Mouse (Mus musculus): ENCODE results near the gene Peak1. TPM values are rescaled to one million over a fixed set of nuclear protein-coding genes. Genes with fewer than 3 reads are reported as not detected.

Peak1 gene
- total RNA-seq, 2 experiments from 2014 or later: 30.3 to 34.3 TPM

DNA sequence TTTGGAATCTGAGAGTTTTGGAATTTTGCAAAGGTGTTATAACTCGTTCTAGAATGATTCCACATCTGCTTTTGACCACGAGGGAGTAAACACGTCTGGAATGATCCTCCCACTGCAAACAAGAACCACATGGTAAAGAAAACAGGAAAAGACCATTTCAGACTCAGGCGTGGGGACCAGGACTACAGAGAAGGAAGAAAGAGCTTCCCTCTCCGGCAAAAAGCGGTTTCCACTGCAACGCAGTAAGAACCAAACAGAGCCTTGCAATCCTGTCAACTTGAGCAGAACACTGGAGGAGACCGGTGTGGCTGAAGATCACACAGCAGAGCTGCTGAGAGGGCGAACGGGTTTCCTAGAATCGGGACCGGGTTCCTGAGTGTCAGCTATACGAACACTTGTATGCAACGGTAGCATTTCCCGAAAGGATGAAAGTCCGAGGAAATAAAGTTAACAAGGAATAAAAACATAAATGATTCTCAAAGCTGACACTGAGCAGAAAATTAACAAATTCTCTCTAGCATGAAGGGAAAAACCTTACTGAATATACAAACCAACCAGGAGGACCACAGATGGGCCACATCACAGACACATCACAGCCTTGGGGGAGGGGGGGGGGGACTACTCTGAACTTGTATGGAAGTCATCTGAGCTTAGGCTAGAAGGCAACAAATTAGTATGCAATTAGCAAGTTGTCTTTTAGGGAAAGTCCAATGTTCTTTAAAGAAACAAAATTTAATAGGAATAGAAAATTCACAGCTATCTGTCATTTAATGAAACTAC, 93.1 kb downstream of the Peak1 start:
- no peak for DNase-seq (ENCODE audit: low spot score in 2 of 2)

DNA sequence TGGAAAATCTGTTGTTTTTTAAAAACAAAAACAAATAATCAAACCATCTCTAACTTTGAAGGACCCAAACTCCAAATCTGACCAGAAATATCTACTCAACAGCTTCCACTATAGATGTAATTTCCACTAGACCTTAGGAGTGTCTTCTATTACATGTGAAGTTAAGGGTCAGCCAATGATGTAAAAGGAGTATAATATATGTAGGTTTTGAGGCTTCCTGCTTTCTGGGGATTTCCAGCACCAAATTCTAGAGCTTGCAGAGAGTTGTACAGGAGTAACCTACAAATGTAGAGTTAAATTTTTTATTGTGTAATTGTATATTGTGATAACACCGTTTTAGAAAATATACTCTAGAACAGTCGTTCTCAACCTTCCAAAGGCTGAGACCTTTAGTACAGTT, 96.6 kb downstream of the Peak1 start:
- DNase-seq (ENCODE audit: low spot score in 2 of 2): no peak

DNA sequence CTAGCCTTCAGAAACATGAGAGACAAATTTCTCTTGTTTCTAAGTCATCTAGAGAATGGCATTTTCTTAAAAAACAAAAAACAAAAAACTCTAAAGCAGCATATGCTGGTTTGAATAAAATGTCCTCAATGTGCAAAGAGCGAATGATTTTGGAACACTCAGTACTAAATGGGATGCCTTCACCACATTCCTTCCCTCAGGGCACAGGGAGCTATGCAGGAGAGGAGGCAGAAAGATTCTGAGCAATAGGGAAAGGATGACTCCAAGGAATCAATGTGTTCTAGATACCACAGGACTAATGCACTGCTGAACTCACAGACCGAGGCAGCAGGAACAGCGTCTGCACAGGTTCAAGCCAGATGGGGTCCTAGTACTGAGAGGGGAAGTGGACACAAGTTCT, 103.5 kb downstream of the Peak1 start:
- no peak for DNase-seq (ENCODE audit: low spot score in 2 of 2)

DNA sequence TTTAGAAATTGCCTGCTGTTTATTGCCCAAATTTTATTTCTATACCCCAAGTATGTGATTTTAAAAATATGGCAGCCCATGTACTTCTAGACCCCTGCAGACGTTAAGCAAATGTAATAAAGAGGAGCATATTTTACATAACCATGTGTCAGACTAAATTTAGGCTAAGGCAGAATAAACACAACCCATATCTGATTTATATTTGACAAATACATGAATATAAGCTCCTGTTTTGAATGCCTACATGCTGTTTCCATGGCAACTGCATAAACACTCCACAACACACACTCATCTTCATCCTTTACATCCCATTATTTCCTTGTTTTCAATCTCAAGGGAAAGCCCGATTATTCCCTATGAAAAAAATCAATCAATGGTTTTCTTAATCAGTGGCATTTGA, 108.8 kb downstream of the Peak1 start:
- no peak for DNase-seq (ENCODE audit: low spot score in 2 of 2)

DNA sequence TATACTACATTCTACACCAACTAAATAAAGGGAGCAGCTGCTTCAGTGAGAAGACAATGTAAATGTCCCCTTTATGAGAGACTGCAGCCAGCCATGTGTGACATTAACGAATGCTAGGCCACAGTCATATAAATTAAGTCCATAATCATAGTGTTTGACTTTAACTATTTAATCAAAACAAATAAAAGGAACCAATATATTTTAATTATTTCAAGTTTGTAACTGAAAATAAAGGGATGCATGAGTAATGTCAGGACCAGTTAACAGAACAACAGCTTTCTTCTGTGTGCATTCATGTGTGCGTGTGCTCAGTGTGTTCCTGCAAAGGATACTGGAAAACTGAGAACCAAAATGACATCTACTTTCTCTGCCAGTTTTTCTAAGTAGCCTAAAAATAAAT, 113.3 kb downstream of the Peak1 start:
- no peak for DNase-seq (ENCODE audit: low spot score in 2 of 2)

DNA sequence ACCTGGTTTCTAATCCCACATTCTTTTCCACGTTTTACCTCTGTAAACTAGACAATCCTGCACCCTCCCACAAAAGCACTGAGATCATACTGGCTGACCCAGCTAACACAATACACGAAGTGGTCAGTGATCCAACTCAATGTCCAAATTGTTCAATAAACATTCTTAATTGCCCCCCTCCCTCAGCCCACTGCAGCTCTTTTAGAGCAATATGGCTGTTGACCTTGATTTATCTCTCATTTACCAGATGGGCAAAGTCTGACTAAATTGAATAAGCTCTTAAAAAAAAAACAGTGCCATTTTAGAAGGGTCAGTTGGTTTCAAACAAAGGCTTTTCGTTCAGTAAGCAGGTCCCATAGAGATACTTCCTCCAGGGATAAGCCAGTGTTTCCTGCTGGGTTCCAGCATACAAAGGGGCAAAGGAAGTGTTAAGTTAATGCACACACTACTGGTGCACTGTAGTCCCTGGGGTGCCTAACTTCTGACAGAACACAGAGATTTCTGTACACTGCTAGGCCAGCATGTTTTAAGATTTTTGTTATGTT, 114.9 kb downstream of the Peak1 start:
- DNase-seq (ENCODE audit: low spot score in 2 of 2): no peak

DNA sequence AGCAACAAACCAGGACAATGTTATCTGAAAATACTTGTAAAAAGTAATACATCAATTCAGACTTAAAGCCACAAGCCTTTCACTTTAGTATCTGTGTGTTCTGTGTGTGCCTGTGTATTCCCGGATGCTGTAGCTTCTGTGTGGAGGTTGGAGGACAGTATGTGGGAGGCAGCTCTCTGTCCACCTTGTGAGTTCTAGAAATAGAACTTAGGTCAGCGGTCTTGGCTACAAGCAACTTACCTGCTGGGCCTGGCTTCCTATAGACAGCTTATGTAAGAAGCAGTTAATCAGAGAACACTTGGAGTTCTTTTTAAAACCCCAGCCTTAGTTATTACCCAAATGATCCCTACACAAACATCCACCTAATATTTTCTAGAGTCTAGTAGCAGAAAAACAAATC, 127.8 kb downstream of the Peak1 start:
- no peak for DNase-seq (ENCODE audit: low spot score in 2 of 2)

DNA sequence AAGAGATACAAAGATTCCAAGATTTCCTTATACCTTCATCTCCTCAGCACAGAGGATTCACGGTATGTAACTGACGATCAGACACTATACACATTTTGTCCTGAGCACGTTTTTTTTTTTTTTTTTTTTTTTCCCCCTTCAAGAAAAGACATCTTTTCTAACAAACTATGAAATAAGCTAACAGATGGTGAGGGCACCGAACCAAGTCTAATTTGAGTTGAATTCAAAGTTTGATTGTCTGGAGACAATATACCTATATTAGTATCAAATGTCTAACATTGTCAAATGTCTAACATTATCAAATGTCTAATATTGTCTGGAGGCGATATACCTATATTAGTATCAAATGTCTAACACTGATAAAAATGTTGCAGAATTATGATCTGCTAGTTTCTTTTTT, 135.4 kb downstream of the Peak1 start:
- DNase-seq (ENCODE audit: low spot score in 2 of 2): no peak

DNA sequence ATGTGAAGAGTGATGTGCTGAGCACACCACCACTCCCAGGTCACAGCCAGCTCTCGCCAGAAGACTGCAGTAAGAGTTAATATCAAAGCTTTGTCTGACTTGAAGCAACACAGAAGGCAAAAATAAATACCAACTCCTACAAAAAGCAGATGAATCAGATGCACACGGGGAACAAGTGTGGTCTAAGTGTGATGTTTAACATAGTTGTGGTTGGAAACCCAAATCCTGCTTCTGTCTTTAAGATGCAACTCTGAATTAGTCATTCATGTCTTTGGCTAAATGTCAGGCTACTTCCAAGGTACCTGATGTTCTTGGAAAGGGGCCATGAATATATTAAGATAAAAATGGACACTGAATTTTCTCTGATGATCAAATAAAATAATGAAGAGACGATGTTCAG, 144.3 kb downstream of the Peak1 start:
- DNase-seq (ENCODE audit: low spot score in 2 of 2): no peak

DNA sequence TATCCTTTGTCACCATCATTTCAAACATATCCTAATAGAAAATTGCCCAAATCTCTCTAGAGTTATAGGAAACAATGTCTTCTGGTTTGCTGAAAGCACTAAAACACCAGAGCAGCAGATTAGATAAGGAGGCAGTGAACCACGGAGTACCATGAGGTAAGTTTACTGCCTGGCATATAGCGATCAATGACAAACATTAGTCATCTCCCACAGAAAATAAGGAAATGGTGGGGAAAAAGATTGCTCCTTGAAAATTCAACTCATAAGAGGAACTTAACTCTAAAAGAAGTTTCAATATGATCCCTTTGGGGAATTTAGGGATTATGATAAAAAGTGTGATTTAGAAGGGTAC, 145.6 kb downstream of the Peak1 start:
- DNase-seq (ENCODE audit: low spot score in 2 of 2): no peak

DNA sequence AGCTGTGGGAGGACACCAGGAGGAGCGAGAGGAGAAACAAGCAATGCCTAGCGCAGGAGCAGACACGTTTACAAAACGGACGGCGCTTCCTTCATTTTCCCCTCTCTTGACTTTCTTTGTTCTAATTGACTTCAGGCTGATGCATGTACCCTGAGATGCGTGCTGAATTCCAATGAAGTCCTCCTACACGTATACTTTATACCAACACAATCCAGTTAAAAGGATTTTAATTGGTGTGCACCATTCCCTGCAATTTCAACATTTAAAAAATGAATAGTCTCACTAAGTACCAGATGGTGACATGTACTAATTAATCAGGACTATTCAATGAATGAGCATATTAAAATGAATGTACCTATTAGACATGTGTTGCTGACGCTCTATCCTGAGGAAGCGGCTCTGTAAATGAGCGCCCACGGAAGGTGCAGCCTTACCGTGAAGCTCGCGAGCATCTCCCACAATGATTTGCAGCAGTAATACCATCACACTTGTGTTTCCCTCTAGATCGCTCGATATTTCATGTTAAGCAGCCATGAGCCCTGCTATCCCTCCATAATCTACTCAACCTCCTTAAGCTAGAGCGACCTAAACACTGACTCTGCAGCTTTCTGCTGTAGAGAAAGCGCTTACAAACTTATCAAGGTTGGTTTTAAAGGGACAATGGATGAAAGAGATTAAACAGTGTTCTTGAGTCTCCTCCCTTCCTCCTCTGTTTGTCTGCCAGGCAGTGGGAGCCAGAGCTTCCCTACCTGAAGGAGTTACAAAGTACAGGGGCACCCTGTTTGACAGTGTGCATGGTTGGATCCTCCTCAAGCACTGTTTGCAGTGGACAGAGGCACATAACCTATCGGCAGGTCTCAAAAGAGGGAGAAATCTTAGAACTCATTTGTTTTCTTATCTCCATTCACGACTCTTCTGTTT, 146.3 kb downstream of the Peak1 start:
- DNase-seq (ENCODE audit: low spot score in 2 of 2): no peak

DNA sequence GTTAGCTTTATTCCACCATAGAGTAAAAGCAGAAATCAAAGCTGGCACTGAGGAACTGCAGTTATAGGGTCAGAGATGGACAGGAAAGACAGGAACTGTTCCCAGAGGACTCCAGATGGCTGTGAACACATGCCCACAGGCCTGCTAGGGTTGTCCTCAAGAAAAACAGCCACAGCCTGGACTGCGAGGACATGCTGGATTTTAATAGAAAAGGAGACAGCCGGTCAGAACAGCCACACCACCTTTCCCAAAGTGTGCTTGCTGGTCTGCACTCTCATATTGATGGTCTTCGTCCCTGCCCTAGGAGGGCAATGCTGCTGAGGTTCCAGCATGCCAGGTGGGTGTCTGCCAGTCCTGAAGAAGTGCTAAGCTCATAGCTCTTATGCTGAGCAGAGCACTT, 148.8 kb downstream of the Peak1 start:
- DNase-seq (ENCODE audit: low spot score in 2 of 2): no peak

DNA sequence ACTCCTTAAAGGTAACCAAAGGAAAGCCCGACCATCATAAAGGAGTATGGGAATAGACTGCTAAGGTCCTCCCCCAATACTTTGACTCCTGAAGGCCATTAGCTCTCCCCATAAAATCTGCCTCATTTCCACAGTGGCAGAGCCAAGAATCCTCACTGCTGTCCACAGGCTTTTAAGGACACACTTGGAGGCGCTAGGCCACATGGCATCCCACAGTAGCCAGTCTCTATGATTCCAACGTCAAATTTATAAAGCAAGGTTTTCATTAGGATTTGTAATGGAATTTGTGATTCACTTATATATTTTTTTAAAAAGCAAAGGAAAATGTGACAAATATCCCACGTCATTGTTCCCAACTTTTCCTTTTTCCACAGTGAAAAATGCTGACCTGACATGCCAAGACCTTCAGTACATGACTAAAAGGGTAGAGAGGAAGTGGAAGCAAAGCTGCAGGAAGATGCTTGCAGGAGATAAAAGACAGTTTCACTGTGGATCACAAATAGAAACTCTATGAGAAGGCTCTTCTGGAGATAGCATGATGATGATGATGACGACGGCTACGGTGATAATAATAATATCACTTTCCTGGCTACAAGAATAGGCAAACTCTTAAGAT, 151.6 kb downstream of the Peak1 start:
- DNase-seq (ENCODE audit: low spot score in 2 of 2): no peak

DNA sequence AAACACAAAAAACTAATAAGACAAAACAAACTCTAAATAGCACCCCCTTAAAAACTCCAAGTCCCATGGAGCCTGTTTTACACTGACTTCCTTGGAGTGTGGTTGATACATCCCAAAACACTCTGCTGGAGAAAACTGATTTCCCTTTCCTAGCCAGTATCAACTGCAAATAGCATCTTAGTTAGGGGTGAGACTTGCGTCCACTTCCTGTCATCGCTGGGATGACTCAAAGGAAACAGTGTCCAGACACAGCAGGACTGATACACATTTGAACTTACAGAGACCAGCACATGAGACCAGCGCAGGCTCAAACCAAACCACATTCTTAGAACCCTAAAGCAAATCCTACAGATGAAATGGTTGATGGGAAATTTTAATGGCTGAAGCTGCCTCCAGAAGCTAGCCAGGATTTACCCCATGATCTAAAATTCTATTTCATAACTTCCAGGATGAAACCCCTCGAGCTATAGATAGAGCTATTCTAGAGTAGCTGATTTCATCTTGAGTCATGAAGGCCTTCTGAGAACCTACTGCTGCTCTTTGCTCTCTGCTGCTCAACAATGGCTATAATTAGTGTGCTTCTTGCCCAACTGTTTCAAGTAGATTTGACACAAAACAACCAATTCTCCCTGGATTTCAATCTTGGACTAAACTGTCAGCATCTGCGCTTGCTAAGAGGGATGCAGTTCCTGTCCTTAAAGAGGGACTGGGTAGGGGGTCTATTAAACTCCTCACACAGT, 152.2 kb downstream of the Peak1 start:
- DNase-seq (ENCODE audit: low spot score in 2 of 2): no peak

DNA sequence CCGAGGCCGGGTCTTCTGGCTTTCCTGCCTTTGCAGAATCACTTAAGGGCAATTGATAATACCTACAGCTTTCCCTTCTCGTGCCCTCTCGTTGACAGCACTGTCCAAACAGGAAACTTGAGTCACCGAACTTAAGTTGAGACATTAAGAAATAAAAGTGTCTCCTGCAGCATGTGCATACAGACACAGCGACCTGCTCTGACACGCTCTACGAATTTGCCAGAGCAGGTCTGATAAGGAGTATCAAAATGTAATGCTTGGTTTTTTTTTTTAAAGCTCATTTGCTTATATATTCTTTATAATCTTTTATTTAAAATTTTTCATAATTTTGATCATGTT, 152.9 kb downstream of the Peak1 start:
- no peak for DNase-seq (ENCODE audit: low spot score in 2 of 2)

DNA sequence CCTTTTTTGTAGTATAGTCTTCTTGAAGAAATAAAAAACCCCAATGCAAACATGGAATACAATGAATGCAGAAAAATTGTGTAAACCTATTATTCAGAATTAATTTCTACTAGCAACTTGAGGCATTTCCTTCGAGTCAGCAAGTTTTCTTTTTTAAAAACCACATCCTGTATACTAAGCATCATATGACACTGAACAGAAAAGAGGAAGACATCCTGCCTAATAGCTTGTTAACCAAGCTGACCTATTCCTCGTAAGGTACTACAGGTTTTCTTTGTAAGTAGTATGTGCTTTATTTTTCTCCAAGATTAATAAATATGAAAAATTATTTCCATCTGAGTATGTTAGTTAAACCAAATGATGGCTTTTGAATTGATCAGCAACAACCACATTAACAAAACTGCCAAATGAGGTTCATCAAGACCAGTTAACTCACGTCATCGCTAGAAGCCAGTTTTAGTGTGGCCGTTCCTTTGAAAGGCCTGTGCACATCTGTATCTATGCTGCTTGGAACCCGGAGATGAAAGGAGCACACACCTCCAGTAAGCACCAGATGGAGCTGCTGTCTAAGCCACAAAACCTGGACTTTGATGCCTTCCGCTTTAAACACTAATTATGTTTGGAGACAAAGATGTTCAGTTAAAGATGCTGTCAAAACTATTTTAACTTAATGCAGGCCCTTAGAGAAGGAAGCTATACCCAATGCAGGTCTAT, 153.4 kb downstream of the Peak1 start:
- no peak for DNase-seq (ENCODE audit: low spot score in 2 of 2)

DNA sequence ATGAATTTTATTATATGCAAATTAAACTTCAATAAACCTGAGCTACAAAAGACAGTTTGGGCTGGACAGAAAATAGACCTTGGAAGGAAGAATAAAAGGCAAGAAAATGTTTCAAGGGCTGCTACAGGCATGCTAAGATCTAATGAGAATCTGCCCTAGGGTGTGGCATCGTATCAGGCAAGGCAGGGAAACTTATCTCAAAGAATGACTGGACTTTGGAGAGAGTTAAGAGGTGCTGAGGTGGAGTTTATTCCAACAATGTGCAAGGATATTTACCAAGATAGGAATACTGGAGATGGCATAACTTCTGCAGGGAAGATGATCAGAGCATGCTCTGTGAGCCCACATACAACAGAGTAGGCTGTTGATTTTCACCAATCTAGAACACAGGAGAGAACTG, 154.8 kb downstream of the Peak1 start:
- no peak for DNase-seq (ENCODE audit: low spot score in 2 of 2)

DNA sequence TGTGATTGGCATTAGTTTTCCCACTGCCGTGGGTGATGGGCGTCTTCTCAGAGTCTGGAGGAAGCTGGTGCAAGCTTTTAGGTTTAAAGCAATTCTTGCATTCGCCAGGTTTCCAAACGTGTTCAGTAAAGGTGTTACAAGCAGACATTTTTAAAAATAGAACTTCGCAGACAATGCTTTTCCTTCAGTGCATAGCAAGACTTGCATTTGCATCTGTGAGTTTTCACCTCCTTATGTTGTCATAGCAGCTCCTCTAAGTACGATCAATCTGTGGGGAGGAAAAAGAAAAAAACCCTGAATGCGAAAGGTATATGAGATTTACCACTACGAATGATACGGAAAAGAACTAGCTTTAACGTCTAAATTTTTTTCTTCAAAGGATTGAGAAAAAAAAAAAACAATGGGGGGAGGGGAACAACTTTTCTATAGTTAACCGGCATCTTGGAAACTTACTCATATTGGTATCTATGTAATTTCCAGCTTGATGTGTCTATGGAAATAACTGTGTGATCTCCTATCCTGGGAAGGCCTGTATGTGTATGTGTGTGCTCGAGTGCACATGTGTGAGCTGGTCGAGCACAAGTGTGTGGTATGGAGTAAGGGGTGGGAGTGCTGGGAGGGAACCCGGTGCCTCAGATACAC, 157.3 kb downstream of the Peak1 start:
- no peak for DNase-seq (ENCODE audit: low spot score in 2 of 2)

DNA sequence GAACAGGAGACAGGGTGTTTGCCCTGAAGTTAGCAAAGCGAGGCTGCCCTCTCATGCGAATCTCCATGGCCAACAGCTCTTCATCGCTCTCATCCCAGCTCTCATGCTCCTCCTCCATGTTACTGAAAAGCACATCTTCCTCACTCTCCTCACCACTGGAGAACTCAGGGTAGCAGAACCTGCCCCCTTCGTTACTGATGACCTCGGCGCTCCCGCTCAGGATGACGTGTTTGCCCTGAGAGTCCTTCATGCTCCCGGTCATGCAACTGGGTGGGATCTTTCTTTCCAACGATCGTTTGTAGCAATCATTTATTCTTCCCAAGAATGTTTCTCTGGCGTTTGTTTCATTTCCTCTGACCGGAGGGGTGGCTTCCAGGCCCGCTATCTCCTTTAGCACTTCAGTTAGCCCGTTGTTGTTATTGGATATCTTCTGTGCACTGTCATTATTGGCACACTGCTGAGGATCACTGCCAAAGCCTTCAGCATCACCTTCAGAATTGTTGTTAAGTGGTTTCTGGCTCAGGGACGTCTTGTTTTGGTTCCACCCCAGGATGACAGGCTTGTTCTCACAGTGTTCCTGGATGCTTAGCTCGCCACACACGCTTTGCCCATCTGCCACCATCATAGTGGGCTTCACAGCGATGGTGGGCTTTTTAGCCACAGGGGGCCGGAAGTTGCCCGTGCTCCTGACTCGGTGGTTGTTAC, 157.9 kb downstream of the Peak1 start:
- no peak for DNase-seq (ENCODE audit: low spot score in 2 of 2)
